Mouse (Mus musculus) layer of hippocampus, adult 9-11 months (tissue): ENCODE data around the gene Podn.

Experiments
- DNase-seq: peaks from one replicate; pipeline ENCODE4 v3.0.0; 2022

The Podn gene

DNA sequence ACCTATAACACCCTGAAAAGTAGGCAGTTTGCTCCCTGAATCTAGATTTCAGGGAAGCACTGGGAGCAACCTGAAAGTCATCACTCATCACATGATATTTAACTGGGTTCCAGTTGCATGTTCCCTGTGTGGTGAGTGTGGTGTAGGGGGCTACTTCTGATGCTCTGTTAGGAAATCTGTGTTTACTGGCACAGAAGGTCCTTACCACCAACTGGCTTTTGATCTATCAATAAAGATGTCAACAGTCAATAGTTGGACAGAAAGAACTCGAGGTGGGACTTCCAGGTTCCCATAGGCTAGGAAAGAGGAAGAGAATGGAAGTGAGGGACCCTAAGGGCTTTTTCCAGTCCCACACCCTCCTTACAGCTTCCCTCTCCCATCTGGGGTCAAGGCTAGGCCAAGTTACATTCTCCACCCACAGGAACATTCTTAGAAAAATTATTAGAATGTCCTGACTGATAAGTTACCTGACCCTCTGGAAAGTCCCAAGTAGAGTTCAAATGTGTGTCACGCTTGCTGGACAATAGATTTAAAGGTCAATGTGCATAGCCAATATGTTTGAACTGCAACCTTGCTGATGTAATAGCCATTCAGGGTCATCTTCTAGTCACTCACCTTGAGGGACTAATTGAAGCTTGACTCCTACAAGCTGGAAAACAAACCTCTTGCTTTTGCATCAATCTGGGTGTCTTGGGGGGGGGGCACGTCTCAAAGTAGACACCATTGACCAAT lies 18.9 kb downstream of the Podn start:
- DNase-seq = no peak

- DNase-seq = no peak
These were observed 21.9 kb downstream of the Podn start for GRCm38 (mm10) chr4:108074204-108074823.

- DNase-seq = no peak
These were observed 24.2 kb downstream of the Podn start for GRCm38 (mm10) chr4:108072086-108072485.

DNA sequence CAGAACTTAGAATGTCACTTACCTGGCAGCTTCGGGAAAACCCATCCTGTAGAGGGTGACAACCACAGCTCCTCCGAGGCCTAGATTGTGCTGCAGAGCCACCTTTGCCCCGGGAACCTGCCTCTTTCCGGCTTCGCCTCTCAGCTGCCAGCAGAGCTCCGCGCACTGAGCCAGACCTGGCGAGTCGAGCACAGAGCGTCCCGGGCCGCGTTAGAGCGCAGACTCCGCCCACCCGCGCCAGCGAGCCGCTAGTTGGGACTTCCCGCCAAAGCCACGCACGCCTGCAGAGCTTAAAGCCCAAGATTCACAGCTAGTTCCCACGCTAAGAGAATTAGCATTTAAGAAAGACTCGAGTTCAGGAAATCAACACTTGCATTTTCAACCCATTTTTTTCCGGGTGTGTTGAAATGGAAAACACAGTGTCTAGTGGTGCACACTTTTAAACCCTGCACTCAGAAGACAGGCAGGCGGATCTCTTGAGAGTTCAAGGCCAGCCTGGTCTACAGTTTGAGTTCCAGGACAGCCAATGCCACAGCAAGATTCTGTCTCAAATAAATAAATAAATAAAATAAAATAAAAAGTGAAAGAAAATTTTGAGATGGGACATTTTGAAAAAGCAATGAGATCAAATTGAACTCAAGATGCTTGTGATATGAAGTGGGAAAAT lies 24.9 kb downstream of the Podn start:
- peak; percentile 94 for DNase-seq

GRCm38 (mm10) chr4:108070723-108071122 lies 25.5 kb downstream of the Podn start:
- no peak for DNase-seq

DNA sequence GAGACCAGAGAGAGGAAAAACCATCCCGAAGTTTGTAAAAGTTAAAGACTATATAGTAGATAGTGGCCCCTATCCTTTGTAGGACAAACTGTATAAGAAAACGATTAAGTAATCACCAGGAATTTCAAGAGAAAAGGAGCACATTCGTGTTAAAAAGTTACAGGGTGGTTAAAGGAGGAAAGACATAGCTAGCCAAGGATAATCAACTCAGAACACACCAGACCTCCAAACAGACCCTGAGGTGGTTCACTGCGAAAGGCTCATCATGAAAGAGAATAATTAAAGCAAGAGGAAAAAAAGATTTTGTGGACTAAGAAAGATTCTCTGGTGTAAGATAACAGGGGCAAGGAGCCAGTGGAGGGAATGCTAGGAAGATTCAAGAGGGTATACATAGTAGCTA lies 26.0 kb downstream of the Podn start:
- no peak for DNase-seq

DNA sequence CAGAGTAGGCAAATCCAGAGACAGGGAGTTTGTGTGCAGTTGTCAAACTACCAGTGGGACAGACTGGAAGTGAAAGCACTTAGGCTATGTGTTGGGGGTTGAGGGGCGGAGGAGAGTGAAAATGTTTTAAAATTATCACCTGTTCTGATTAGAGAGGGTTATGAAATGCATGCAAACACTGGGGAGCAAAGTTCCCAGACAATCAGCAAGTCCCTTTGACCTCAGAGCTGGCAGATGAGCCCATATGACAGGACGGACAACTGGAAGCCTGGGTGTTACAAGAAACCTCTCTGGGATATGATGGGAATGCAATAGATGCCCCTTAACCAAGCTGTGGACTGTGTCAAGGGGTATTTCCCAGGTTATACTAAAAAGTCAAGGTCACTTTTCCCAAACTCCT lies 28.2 kb downstream of the Podn start:
- no peak for DNase-seq

GRCm38 (mm10) chr4:108067261-108067660 lies 29.0 kb downstream of the Podn start:
- no peak for DNase-seq

GRCm38 (mm10) chr4:108066569-108066968 lies 29.7 kb downstream of the Podn start:
- no peak for DNase-seq

DNA sequence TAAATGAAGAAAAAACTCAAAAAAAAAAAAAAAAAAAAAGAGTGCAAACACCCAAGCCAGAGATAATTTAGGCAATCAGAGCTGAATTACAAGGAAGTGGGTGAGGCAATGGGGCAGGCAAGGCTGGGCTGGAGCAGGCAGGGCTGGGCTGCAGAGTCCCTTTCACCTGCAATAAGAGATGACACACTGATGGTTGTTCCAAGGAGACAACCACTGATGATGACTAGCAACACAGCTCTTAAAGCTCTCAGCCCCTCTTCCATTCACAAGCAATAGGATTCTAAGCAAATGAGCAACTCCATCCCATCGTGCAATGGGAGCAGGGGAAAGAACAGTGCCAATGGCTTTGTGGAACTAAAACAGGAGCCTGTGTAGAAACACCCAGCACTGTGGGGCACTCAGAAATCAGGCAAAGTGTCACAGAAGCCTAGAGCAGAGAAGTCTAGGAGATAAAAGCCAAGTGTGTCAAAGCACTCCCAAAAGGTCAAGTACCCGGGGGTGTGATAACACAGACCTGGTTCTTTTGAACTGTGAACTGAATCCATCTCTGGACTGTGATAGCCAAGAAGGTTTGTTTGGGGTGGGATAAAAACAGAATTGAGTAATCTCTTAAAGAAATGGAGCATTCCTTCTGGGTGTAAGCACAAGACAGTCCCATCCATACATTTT lies 30.9 kb downstream of the Podn start:
- no peak for DNase-seq

DNA sequence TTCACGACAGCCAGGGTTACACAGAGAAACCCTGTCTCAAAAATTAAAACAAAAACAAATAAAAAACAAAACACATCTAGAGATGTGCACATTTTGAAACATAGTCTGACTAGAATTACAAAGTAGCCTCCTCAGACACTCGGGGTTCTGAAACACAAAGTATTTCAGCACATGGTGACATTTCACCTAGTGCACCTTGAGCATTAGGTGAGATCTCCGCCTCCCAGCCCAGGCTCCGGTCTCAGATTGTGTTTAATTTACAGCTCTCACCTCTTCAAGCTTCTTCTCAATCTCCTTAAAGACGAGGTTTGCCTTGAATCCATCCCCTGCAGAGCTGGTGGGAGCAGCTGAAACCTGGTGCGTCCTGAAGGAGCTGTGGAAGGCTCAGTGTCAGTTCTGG lies 32.6 kb downstream of the Podn start:
- no peak for DNase-seq

DNA sequence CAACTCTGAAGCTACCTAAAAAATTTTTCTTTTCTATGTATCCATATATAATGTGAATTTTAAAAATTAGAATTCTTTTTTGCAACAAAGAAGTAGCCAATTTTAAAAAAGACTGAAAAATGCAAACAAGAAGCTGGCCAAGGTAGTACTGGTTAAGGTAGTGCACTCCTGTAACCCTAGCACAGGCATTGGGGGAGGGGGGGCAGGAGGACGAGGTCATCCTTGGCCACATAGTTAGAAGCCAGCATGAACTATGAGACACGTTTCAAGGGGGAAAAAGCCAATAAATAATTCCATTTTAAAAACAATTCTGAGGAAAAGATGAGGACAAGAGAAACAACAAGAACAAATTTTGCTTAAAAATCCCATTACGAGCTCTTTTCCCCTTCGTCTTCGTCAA lies 33.7 kb downstream of the Podn start:
- DNase-seq = no peak

DNA sequence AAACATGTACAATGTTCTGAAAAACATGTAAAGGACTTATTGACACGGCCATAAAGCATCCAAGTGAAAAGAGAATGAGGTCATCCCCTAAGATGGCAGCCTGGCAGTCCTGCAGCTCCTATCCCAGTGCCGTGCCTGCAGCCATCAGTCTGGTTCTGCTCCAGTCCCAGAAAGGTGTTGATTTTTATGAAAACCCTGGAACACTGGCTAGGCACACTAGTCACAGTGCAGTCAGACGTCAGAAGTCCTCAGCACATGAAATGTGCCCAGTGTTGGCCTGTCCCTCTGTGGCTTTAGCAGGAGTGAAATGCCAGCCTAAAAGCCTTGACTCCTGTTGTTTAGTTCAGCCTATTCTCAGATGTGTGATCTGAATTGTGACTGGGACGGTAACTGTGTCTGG lies 35.5 kb downstream of the Podn start:
- DNase-seq = no peak

DNA sequence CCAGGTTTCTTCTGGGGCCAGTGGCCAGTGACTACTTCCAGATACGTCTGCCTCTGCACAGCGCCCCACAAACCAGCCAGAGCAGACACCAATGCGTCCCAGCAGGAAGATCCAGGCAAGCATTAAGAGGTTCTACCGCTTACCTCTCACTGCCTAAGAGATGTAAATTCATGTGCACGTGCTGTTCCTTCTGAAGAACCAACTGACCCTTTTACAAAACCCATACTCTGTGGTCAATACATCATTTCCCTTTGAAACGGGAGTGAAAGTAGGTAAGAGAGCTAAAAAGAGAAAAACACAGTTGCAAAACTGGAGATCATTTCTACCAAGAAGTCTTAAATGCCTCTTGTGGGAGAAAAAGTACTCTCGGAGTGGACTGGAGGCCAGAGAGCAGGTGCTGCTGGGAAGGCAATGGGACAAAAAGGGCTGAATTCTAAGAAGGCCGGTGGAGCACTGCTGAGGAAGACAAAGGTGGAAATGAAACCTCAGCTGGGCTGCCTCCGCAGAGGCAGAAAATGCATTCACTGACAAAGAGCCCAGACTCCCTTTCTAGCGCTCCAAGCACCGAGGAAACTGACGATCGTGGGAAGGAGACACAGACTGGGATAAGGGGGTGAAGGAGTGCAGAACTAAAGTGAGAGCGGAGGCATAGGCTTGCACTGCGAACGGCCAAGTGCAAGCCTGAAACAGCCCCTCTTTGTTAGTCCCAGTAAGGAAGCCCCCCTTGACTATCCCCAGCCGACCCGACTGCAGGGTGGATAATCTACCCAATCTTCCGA lies 36.5 kb downstream of the Podn start:
- no peak for DNase-seq

GRCm38 (mm10) chr4:108058166-108058565 lies 38.1 kb downstream of the Podn start:
- no peak for DNase-seq

DNA sequence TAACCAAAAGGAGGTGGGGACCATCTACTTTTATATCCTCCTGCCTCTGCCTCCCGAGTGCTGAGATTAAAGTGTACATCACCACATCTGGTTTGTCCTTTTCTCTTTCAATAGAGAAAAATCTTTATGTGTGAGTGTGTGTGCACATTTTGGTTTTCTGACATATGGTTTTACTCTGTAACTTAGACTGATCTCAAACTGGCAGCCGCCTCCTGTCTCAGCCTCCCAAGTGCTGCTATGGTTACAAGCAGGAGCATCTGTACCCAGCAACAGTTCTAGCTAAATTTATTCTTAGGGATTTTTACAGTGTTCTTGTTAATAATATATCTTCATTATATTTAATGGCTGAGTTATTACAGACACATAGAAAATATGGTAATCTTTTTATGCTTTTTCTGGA lies 39.0 kb downstream of the Podn start:
- no peak for DNase-seq

- DNase-seq = no peak
These were observed 40.4 kb downstream of the Podn start for GRCm38 (mm10) chr4:108055873-108056272.

DNA sequence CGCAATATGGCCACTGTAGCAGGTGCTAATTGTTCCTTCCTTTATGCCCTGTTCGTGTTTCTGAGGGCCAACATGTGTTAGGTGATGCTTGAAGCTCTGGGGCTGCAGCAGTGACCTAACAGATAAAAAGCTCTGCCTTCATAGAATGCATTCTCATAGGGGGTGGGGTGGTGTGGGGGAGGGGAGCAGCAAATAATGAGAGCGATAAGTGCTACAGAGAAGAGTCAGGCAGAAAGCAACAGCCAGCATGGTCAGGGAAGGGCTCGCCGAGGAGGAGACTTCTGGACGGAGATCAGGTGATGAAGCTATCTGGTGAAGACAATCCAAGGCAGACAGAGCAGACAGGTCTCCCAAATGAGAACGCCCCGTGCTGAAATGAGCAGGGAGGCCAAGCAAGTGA lies 43.6 kb downstream of the Podn start:
- DNase-seq = no peak

GRCm38 (mm10) chr4:108051687-108052274 lies 44.5 kb downstream of the Podn start:
- peak; percentile 30 for DNase-seq

GRCm38 (mm10) chr4:108046136-108046535 lies 50.1 kb downstream of the Podn start:
- DNase-seq = no peak

DNA sequence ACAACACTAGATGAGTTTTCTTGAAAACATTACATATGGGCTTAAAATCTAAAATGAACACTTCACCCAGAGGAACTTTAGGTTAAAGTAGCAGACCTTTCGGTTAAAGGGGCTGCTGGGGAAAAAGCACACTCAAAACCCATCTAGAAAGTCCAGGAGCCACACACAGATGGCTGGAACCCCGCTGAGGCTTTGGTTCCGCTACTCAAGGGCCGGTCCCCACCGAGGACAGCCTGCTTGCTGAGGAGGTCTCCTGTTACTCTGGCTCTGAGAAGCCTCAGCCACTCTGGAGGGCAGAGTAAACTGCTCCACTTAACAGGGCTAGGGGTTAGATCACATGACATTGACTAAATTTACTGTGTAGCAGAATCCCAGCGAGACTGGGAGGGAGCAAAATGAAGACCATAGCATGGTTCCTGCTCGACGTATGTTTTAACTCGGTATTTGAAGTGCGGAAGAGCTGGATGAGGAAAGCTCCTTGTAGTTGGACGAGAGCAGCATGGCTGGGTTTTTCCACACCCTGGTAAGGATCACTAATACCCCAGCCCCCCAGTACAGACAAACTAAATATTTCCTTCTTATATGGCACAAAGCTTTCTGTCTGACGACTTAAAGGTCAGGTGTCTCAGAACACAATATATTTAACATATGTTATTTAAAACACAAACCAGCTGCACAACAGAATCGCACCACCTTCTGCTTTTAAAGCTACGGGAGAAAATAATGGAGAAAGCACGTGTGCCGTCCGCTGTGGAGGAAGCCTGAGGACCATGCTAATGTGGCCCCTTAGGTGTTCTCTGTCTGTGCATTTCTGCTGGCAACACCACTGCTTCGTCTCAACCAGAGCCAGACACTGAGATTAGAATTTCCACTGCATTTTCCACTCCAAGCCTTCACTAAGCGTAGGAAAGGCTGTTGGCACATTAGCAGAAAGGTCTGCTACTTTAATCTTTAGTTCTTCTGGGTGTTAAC lies 50.8 kb downstream of the Podn start:
- DNase-seq = no peak
